Mouse (Mus musculus): ENCODE data around the gene Adrm1.

- TF ChIP-seq GATA1 (IDR thresholded peaks at IDR 0.05; ENCODE audit: low read length) (no peak), TAL1 (IDR thresholded peaks at IDR 0.05; ENCODE audit: low read length) (no peak)
Observed at GRCm38 (mm10) chr2:180147379-180147778, 23.9 kb upstream of the Adrm1 start.

Measured in erythroblast, embryonic 14.5 days (primary cell).